Mouse (Mus musculus): ENCODE measurements around the gene Lmod1. TPM values are rescaled to one million over a fixed set of nuclear protein-coding genes. Genes with fewer than 3 reads are reported as not detected.

Gene Lmod1
- total RNA-seq, 2 experiments from 2014 or later: 0.56 to 0.64 TPM

GRCm38 (mm10) chr1:135401452-135402110 is 77.0 kb downstream of the Lmod1 start:
- no peak for DNase-seq (ENCODE audit: extremely low spot score in 1 of 2, low spot score in 1 of 2)

- no peak for DNase-seq (ENCODE audit: extremely low spot score in 1 of 2, low spot score in 1 of 2)
These were observed 80.7 kb downstream of the Lmod1 start for GRCm38 (mm10) chr1:135405356-135405755.

GRCm38 (mm10) chr1:135408973-135409372 is 84.4 kb downstream of the Lmod1 start:
- no peak for DNase-seq (ENCODE audit: extremely low spot score in 1 of 2, low spot score in 1 of 2)

- no peak for DNase-seq (ENCODE audit: extremely low spot score in 1 of 2, low spot score in 1 of 2)
These were observed 86.4 kb downstream of the Lmod1 start for GRCm38 (mm10) chr1:135410967-135411366.

GRCm38 (mm10) chr1:135412130-135412529 is 87.5 kb downstream of the Lmod1 start:
- no peak for DNase-seq (ENCODE audit: extremely low spot score in 1 of 2, low spot score in 1 of 2)

- no peak for DNase-seq (ENCODE audit: extremely low spot score in 1 of 2, low spot score in 1 of 2)
These were observed 89.4 kb downstream of the Lmod1 start for GRCm38 (mm10) chr1:135413996-135414395.

Other genes with a start within 250 kb of the Lmod1 start
- gene Lgr6, start 219.5 kb upstream of the Lmod1 start, total RNA-seq (2021): 1 to 10 TPM; 1.6 to 2.4 TPM
- gene Ptpn7, start 192.1 kb upstream of the Lmod1 start, total RNA-seq (2021): under 1 TPM in 1 of 2 experiments, not detected in 1; 0.12 TPM
- gene Arl8a, start 178.0 kb upstream of the Lmod1 start, total RNA-seq (2021): 100 to 1,000 TPM; 259 to 264 TPM
- gene Gpr37l1, start 157.1 kb upstream of the Lmod1 start, total RNA-seq (2021): 100 to 1,000 TPM; 226 to 229 TPM
- not detected for gene Elf3, start 66.2 kb upstream of the Lmod1 start, total RNA-seq (2021)
- 10 to 100 TPM; 51.3 to 57.3 TPM for gene Rnpep, start 40.7 kb upstream of the Lmod1 start, total RNA-seq (2021)
- gene Timm17a, start 11.0 kb upstream of the Lmod1 start, total RNA-seq (2021): 100 to 1,000 TPM; 151 to 176 TPM
- 100 to 1,000 TPM; 137 to 140 TPM for gene Shisa4, start 50.4 kb downstream of the Lmod1 start, total RNA-seq (2021)
- gene Ipo9, start 105.7 kb downstream of the Lmod1 start, total RNA-seq (2021): 100 to 1,000 TPM; 138 to 148 TPM